Mouse (Mus musculus) limb, embryonic 13.5 days (tissue): ENCODE data around the gene Nek2. TPM values are rescaled to one million over a fixed set of nuclear protein-coding genes. Genes with fewer than 3 reads are reported as not detected.

Source experiments
- ATAC-seq: fragments of 200-750 bp; cut with Nextera tagmentation; 2 replicates; pipeline ENCODE4 v1.8.0; 2017; ENCODE audit warnings: low read depth, moderate number of reproducible peaks, moderate TSS enrichment; ENCODE audit not compliant: low FRiP score
- H3K27ac ChIP-seq: fragments of 300-500 bp; sonication (generic); 2 replicates; pipeline ENCODE4 v1.5.1; 2015; ENCODE audit warnings: inconsistent platforms, mild to moderate bottlenecking, moderate library complexity
- H3K27me3 ChIP-seq: fragments of 300-500 bp; sonication (generic); 2 replicates; pipeline ENCODE4 v1.6.1; 2015; ENCODE audit warnings: mild to moderate bottlenecking, inconsistent platforms
- H3K36me3 ChIP-seq: fragments of 300-500 bp; sonication (generic); 2 replicates; pipeline ENCODE4 v1.6.1; 2015; ENCODE audit warnings: inconsistent platforms, mild to moderate bottlenecking, moderate library complexity
- H3K4me1 ChIP-seq: fragments of 300-500 bp; sonication (generic); 2 replicates; pipeline ENCODE4 v1.6.1; 2015; ENCODE audit warnings: inconsistent platforms
- H3K4me2 ChIP-seq: fragments of 300-500 bp; sonication (generic); replicated peaks from 2 replicates; pipeline ENCODE4 v1.6.1; 2015; ENCODE audit warnings: inconsistent platforms, mild to moderate bottlenecking, moderate library complexity
- H3K4me3 ChIP-seq: fragments of 300-500 bp; sonication (generic); 2 replicates; pipeline ENCODE4 v1.5.1; 2015; ENCODE audit warnings: moderate library complexity, mild to moderate bottlenecking, inconsistent platforms
- H3K9ac ChIP-seq: fragments of 300-500 bp; sonication (generic); 2 replicates; pipeline ENCODE4 v1.6.1; 2015; ENCODE audit warnings: mild to moderate bottlenecking, inconsistent platforms
- H3K9me3 ChIP-seq: fragments of 300-500 bp; sonication (generic); 2 replicates; pipeline ENCODE4 v1.6.1; 2016; ENCODE audit warnings: inconsistent platforms
- WGBS: fragments of 180-500 bp; shearing (Covaris S2); methylation state at CpG from one replicate; pipeline ENCODE4 v1.1.7; 2015; 5-methylcytosine and 5-hydroxymethylcytosine counted together
- polyA plus RNA-seq: library from polyadenylated mRNA; unstranded; fragments of >200 nt; fragmentation: Nextera tagmentation; extraction: Ambion mirVana; gene quantifications from 2 replicates; pipeline ENCODE4 v1.2.1, GENCODE M21; 2015

The Nek2 gene
- polyA plus RNA-seq: 28.4 and 31.2 TPM in 2 replicates

DNA sequence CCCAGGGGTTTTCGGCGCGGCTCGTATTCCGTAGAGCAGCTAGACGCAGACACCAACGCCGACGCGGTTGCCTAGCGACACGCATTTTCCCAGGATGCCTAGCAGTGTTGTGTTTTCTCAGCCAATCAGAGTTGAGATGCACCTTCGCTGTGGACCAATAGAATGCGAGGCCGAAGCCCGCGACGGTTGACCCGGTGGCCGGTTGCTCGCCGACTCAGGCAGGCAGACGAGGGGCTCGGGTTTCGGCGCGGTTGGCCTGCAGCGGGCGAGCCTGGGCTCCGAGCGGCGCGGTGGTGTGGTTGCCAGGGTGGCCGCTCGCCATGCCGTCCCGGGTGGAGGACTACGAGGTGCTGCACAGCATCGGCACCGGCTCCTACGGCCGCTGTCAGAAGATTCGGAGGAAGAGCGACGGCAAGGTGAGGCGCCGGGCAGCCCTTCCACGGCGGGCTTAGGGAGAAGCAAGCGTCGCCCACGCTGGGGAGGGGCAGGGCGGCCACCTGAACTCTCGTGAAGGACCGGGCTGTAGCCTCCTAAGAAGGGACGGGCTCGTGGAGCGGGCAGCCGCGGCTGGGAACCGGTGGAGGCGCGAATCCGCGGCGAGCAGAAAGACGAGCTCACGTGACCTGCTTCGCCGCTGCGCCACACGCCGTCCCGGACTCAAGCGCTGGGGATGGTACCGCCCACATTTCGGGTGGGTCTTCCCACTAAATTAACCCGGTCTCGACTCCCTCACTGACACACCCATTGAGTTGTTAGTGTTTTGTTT is at the start of gene Nek2:
Nek2 (plus strand) TSS at position 119 of the 766 bp plus-strand sequence.
- H3K4me1 ChIP-seq: peaks cover 16% of the 10 kb centered on the region
- H3K27ac ChIP-seq: peak within 1 kb of the TSS; percentile 65; the same call in 1 of the 2 replicates
- peak within 1 kb of the TSS; percentile 62 for H3K4me3 ChIP-seq
- peak within 1 kb of the TSS; percentile 85 for H3K4me2 ChIP-seq
- under 1% methylated on average over 79 of the region's 79 CpGs for WGBS
- H3K9me3 ChIP-seq: no peaks in the 10 kb centered on the region
- H3K36me3 ChIP-seq: peaks cover 31% of the 10 kb centered on the region
- peak; percentile 95 for ATAC-seq
- no peaks in the 10 kb centered on the region for H3K27me3 ChIP-seq
- H3K9ac ChIP-seq: peak within 1 kb of the TSS; percentile 79

DNA sequence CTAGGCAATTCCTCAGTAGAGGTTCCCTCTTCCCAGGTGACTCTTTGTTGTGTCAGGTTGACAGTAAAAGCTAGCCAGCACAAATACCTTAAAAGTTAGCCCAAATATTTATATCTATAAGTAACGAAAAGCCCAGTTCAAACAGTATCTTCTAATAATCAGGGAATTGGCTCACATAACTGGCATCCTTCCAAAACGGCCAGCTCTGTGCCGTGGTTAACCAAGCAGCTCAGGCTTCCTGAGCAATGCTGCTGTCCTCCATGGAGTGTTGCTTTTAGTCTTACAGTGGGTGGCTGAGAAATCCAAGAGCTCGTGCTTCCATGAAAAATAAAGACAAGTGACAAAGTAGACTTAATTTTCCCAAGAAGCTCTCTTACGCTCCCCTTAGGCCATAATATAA is 47.1 kb upstream of the Nek2 start:
- no peak overlapping the region for H3K4me2 ChIP-seq
- no peak overlapping the region for H3K27ac ChIP-seq
- ATAC-seq: no peak
- 75% methylated on average over 5 of the region's 5 CpGs for WGBS
- no peaks in the 10 kb centered on the region for H3K27me3 ChIP-seq
- no peaks in the 10 kb centered on the region for H3K9me3 ChIP-seq
- no peak overlapping the region for H3K9ac ChIP-seq
- H3K4me3 ChIP-seq: no peak overlapping the region
- H3K4me1 ChIP-seq: 0 out of 2 replicates have a peak, but pooled peaks cover 2% of the 10 kb centered on the region
- H3K36me3 ChIP-seq: peaks cover 64% of the 10 kb centered on the region

DNA sequence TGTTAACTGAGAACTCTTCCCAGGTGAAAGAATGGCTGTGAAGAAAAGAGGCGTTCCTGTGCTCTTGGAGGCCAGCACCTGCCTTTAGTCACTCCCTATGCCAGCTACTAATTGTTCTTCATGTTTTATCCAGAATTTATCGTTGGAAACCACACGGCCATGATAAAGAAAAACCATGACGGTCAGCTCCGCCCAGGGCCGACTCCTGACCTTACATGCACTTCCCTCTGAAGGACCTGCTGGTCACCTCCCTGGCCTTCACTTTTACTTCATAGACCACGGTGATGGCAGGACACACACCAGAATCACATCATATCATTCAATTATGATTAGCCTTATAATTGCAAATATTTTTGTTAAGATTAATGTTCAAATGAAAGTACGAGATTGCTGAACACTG is 46.1 kb upstream of the Nek2 start:
- H3K9me3 ChIP-seq: no peaks in the 10 kb centered on the region
- peaks cover 74% of the 10 kb centered on the region for H3K36me3 ChIP-seq
- H3K4me1 ChIP-seq: 0 out of 2 replicates have a peak, but pooled peaks cover 2% of the 10 kb centered on the region
- ATAC-seq: no peak
- H3K27ac ChIP-seq: no peak overlapping the region
- H3K27me3 ChIP-seq: no peaks in the 10 kb centered on the region
- 91% methylated on average over 8 of the region's 8 CpGs for WGBS
- H3K9ac ChIP-seq: no peak overlapping the region
- H3K4me3 ChIP-seq: no peak overlapping the region
- no peak overlapping the region for H3K4me2 ChIP-seq

DNA sequence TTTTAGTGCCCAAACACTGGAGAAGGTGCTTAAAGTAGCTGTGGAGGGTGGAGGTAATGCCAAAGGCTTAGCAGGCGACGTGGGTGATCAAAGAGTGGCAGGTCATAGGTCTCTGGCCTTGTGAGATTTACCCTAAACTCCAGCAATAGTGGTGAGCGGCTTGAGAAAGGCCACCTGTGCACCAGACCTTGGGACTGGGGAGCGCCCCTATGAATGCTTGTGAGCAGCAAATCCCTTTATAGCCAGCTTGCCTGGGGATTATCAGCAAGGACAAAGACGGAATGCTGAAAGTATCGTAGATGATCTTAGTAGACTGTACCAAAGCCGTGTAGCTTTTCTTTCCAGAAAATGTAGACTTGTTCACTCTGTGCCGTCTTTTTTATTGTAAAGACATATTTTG is 43.7 kb upstream of the Nek2 start:
- Histone ChIP-seq H3K36me3 (peaks cover 78% of the 10 kb centered on the region), H3K4me1 (no peaks in the 10 kb centered on the region), H3K27me3 (no peaks in the 10 kb centered on the region), H3K27ac (no peak overlapping the region), H3K9me3 (no peaks in the 10 kb centered on the region), H3K4me3 (no peak overlapping the region), H3K4me2 (no peak overlapping the region), H3K9ac (no peak overlapping the region)
- 64% methylated on average over 8 of the region's 8 CpGs for WGBS
- ATAC-seq: no peak

DNA sequence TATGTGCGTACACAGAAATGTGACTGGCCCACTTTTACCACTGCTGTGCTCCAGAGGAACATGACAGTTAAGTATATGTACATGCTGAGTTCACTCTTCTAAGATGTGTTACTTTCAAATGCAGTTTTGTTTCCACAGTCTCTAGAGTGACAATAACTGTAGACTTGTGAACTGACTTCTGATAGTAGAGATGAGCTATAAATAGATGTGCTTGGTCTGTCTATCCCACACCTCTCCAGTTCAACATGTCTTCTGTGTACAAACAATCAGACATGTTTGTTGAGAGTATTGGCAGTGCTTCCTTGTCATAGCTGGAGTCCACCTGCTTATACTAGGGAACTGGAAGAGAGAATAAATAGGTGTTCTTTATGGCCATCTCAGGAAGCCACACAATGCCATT is 40.8 kb upstream of the Nek2 start:
- peaks cover 57% of the 10 kb centered on the region for H3K36me3 ChIP-seq
- WGBS: 97% methylated on average over 1 of the region's 1 CpGs
- H3K4me1 ChIP-seq: no peaks in the 10 kb centered on the region
- H3K9me3 ChIP-seq: no peaks in the 10 kb centered on the region
- no peaks in the 10 kb centered on the region for H3K27me3 ChIP-seq
- no peak overlapping the region for H3K27ac ChIP-seq
- H3K4me3 ChIP-seq: no peak overlapping the region
- no peak overlapping the region for H3K9ac ChIP-seq
- H3K4me2 ChIP-seq: no peak overlapping the region
- ATAC-seq: no peak

DNA sequence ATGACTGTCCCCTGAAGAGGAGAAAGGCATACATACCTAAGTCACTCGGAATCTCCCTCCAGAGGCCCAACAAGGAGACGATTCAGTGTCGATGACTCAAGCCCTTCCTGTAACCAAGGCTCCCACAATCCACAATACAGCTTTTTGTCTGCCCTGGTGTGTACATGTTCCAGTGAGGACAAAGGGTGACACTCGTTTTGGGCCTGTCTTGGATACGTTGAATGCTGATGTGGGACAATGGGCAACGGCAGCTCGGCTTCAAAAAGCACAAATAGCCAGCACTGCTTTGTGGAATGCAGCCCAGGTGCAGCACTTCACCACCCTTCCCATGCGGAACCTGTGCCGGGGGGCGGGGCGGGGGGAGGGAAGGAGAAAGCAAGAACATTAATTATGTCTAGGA is 36.1 kb upstream of the Nek2 start:
- no peak overlapping the region for H3K27ac ChIP-seq
- no peak overlapping the region for H3K4me3 ChIP-seq
- no peak overlapping the region for H3K4me2 ChIP-seq
- no peak overlapping the region for H3K9ac ChIP-seq
- ATAC-seq: no peak
- peaks cover 12% of the 10 kb centered on the region for H3K36me3 ChIP-seq
- H3K27me3 ChIP-seq: no peaks in the 10 kb centered on the region
- H3K9me3 ChIP-seq: peaks cover 6% of the 10 kb centered on the region; the same call in 1 of the 2 replicates
- 75% methylated on average over 11 of the region's 11 CpGs for WGBS
- no peaks in the 10 kb centered on the region for H3K4me1 ChIP-seq

DNA sequence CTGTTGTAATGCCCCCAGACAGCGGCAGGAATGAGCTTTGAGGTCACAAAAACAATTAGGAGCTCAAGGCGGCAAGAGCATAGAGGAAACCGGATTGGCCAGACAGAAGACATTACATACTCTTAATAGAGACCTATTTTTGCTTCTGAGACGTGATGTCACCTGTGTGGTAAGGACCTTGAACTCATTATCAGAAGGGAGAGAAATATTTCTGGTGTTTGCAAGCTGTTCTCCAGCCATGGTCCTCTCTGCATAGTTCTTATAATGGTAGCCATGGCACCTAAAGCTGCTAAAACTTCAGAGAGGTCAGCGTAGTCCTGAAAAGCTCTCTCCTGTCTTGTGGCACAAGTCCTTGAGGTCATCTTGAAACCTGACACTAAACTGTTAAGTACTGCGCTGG is 35.0 kb upstream of the Nek2 start:
- Histone ChIP-seq H3K27me3 (no peaks in the 10 kb centered on the region), H3K4me1 (no peaks in the 10 kb centered on the region), H3K4me2 (no peak overlapping the region), H3K9me3 (peaks cover 6% of the 10 kb centered on the region; the same call in 1 of the 2 replicates), H3K9ac (no peak overlapping the region), H3K36me3 (peaks cover 3% of the 10 kb centered on the region; the same call in 1 of the 2 replicates), H3K4me3 (no peak overlapping the region), H3K27ac (no peak overlapping the region)
- no peak for ATAC-seq
- WGBS: 63% methylated on average over 6 of the region's 6 CpGs

DNA sequence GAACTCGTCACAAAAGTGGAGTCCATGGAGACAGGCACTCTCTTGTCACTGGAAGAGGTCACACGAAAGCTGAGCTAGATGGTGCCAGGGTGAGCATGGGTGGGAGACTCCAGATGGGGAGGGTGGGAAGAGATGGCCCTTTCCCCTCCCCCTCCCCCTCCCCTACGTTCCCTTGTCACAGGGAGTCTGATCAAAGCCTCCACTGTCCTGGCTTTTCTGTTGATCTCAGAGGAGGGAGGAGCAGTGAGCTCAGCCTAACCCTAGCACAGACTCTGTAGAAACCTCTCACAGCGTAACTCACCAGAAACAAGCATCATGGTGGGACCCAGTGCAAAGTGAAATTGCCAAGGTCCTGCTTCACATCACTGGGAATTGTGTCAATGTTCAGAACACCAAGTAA is 33.9 kb upstream of the Nek2 start:
- Histone ChIP-seq H3K9ac (no peak overlapping the region), H3K4me2 (no peak overlapping the region), H3K27ac (no peak overlapping the region), H3K27me3 (no peaks in the 10 kb centered on the region), H3K4me1 (no peaks in the 10 kb centered on the region), H3K9me3 (peaks cover 6% of the 10 kb centered on the region; the same call in 1 of the 2 replicates), H3K4me3 (no peak overlapping the region), H3K36me3 (no peaks in the 10 kb centered on the region)
- WGBS: 32% methylated on average over 4 of the region's 4 CpGs
- no peak for ATAC-seq

DNA sequence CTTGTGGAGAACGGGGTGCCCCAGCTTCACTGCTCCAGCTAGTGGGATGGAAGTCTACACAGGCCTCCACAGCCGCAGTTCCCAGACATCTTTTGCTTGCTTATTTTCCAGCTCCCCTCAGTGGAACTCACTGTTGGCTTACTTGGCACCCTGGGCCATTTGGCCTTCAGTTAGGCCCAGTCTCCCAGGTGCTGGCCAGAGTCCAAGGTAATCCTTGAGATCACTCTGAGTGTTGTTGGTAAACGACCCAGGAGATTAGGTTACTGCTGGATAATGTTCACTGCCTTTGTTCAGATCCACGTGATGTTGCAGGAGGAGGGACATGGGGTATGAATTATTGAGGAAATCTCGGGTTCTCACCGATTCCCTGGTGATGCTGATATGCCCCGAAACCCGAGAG is 28.3 kb upstream of the Nek2 start:
- Histone ChIP-seq H3K27ac (no peak overlapping the region), H3K9me3 (peaks cover 6% of the 10 kb centered on the region; the same call in 1 of the 2 replicates), H3K27me3 (no peaks in the 10 kb centered on the region), H3K4me2 (no peak overlapping the region), H3K36me3 (no peaks in the 10 kb centered on the region), H3K4me3 (no peak overlapping the region), H3K9ac (no peak overlapping the region), H3K4me1 (no peaks in the 10 kb centered on the region; the same call in 1 of the 2 replicates)
- ATAC-seq: no peak
- 72% methylated on average over 8 of the region's 8 CpGs for WGBS

DNA sequence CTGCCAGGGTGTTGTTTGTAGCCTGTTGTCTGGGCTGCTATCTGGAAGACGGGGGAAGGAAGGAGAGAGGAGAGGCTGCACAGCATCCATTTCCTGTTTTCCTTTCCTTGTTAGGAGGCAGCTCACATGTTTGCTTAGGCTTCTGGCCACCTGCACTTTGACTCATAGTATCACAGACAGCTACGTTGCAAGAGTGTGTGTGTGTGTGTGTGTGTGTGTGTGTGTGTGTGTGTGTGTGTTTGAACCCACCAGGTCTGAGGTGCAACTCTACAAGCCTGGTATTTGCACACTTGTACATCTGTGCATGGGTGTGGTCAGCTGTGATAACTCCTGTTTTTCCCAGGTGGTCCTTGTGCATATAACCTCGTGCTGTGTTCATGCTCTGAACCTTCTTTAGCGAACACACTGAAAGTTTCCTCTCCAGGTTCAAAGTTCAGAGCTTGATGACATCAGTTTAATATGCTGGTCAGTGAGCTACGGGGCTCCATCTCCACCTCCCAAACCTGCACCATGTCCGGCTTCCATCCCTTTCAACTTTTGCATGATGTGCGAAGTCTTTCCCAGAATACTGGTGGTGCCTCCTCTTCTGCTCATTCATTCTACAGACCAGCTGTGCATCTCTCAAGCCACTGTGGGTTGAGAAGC is 27.2 kb upstream of the Nek2 start:
- no peak overlapping the region for H3K4me2 ChIP-seq
- H3K36me3 ChIP-seq: no peaks in the 10 kb centered on the region
- H3K9ac ChIP-seq: no peak overlapping the region
- no peaks in the 10 kb centered on the region; the same call in 1 of the 2 replicates for H3K4me1 ChIP-seq
- no peak overlapping the region for H3K27ac ChIP-seq
- no peak for ATAC-seq
- WGBS: 82% methylated on average over 7 of the region's 7 CpGs
- no peak overlapping the region for H3K4me3 ChIP-seq
- H3K9me3 ChIP-seq: peaks cover 4% of the 10 kb centered on the region; the same call in 1 of the 2 replicates
- H3K27me3 ChIP-seq: no peaks in the 10 kb centered on the region

DNA sequence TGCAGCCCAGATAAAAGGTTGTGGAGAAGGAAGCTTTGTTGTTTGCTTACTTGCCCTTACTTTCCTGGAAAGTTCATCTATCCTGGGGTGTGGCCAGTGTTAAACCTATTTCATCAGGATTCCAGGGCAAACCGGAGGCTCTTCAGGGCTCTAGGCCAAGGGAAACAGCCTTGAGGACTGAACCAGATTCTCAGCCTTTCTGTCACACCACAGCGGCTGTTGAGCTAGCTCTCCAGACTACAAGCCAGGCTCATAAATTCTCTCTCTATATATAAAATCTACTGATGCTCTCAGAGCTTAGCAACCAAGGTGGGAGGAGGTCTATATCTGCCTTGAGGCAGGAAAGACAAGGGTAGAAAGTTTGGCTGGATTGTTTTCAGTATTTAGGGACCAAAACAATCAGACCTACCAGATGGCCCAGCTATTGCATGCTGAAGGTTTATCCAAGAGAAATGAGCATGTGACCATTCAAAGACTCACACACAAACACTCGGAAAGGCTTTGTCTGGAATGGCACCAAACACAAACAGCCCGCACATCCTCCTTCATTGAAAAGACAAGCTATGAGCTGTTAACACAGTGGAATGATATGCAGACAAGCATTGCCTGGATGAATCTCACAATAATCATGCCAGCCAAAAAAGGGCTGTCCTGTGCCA is 24.9 kb upstream of the Nek2 start:
- no peak for ATAC-seq
- H3K4me1 ChIP-seq: no peaks in the 10 kb centered on the region; the same call in 1 of the 2 replicates
- H3K4me3 ChIP-seq: no peak overlapping the region
- H3K9me3 ChIP-seq: no peaks in the 10 kb centered on the region
- no peak overlapping the region for H3K4me2 ChIP-seq
- H3K36me3 ChIP-seq: no peaks in the 10 kb centered on the region
- no peaks in the 10 kb centered on the region for H3K27me3 ChIP-seq
- no peak overlapping the region for H3K27ac ChIP-seq
- WGBS: 83% methylated on average over 4 of the region's 4 CpGs
- H3K9ac ChIP-seq: no peak overlapping the region
